Mouse (Mus musculus): Measurements from ENCODE around the gene Ckap4.
A peak's percentile ranks its signal among the peaks of the same experiment; 100 is the strongest.
"Not testable (repeated sequence)": the region's sequence is repeated elsewhere in the genome, so short reads cannot be mapped to it uniquely, and the experiment has no call there.

Gene Ckap4

DNA sequence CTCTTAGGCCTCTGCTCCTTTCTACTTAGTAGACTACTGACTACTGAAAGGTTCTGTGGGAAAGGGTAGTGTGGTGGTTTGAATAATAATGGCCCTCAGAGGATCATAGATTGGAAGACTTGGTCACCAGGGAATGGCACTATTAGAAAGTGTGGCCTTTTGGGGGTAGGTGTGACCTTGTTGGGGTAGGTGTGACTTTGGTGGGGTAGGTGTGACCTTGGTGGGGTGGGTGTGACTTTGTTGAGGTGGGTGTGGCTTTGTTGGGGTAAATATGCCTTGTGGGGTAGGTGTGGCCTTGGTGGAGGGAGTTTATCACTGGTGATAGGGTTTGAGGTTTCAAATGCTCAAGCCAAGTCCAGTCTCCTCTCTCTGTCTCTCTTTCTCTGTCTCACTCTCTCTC lies 21.1 kb downstream of the Ckap4 start:
- no peak for DNase-seq (ENCODE audit: extremely low read depth, insufficient read length, low spot score)

GRCm38 (mm10) chr10:84508603-84509002 lies 25.3 kb downstream of the Ckap4 start:
- no peak for DNase-seq (ENCODE audit: extremely low read depth, insufficient read length, low spot score)

DNA sequence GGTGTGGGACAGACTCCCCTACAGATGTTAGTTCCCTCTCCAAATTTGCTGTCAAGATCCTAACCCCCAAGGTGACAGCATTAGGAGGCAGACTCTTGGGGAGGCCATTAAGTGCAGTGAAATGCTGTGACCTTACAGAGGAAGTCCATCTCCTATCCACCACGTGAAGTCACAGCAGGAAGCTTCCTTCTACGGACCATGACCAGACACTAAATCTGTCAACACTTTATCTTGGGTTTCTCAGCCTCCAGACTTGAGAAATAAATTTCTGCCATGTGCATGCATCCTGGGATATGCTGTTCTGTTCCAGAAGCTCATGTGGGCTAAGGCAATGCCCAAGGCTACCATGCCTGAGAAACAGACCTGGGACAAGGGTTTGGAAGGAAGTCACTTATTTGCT lies 35.0 kb downstream of the Ckap4 start:
- no peak for DNase-seq (ENCODE audit: extremely low read depth, insufficient read length, low spot score)

GRCm38 (mm10) chr10:84496805-84497204 lies 37.1 kb downstream of the Ckap4 start:
- no peak for DNase-seq (ENCODE audit: extremely low read depth, insufficient read length, low spot score)

DNA sequence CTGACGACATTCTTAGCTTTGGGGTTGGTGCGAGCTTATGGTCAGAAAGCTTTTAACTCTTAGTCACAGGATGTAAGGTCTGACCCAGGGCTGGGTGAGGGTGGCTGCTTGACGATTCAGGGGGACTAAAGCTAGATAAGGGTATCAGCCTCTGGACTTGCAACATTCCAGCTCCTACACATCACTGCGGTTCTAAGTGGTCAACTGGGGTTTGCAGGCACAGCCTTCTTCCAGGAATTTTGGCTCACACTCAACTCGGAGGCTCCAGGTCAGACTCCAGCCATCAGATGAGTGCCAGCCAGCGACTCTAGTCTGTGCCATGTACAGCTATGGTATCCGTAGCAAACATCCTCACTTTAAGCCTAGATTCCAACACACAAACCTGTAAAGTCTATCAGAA lies 39.4 kb downstream of the Ckap4 start:
- no peak for DNase-seq (ENCODE audit: extremely low read depth, insufficient read length, low spot score)

- no peak for DNase-seq (ENCODE audit: extremely low read depth, insufficient read length, low spot score)
Measured at GRCm38 (mm10) chr10:84490115-84490514, 43.7 kb downstream of the Ckap4 start.

DNA sequence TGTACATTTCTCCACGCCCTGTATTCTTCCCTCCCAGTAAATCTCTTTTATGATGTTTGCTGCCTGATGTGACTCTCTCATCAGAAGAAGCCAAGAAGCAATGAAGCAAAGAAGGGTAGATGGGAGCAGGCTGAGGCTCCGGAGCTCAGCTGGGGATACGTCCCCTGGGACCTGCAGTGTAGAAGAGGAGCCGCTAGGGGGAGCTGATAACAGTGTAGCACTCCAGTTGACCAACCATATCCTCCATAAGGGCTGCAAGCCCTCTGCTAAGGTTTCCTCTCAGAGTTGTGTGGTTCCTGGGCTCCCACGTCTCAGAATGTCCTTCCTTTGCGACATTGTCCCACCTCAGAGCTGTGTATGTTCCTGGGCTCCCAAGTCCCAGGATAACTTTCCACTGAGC lies 45.5 kb downstream of the Ckap4 start:
- DNase-seq (ENCODE audit: extremely low read depth, insufficient read length, low spot score) = no peak

DNA sequence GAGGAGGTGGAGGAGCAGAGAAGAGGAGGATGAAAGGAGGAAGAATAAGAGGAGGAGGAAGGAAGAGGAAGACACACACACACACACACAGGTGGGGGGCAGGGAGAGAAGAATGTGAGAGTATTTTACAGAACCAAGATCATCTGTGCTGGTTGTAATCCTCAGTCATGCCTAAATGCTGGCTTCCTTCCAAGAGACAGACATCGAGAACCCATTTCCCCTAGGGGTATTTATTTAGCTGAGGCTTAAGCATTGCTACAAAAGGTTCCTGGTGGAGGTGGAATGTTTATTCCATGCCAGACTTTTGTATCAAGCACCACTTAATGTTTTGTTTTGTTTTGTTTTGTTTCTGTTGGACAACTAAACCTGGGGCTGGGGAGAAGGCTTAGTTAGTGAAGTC lies 49.2 kb downstream of the Ckap4 start:
- no peak for DNase-seq (ENCODE audit: extremely low read depth, insufficient read length, low spot score)

DNA sequence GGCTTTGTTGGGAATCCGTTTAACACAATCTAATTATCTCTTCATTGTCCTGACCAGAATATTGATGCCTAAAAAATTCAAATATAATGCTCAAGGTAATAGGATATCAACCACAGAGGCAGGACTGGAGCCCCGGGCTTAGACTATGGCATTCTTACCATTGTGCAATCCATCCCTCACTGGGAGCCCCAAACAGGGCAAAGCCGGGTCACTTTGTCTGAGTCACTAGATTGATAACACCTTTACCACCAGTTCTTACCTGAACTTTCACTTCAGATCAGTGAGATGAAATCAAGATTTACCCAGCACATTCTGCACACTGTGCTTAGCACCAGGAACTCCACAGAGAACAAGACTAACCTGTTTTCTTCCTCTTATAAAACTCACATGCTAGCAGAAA lies 50.3 kb downstream of the Ckap4 start:
- no peak for DNase-seq (ENCODE audit: extremely low read depth, insufficient read length, low spot score)

- no peak for DNase-seq (ENCODE audit: extremely low read depth, insufficient read length, low spot score)
Measured at GRCm38 (mm10) chr10:84483069-84483468, 50.8 kb downstream of the Ckap4 start.

DNA sequence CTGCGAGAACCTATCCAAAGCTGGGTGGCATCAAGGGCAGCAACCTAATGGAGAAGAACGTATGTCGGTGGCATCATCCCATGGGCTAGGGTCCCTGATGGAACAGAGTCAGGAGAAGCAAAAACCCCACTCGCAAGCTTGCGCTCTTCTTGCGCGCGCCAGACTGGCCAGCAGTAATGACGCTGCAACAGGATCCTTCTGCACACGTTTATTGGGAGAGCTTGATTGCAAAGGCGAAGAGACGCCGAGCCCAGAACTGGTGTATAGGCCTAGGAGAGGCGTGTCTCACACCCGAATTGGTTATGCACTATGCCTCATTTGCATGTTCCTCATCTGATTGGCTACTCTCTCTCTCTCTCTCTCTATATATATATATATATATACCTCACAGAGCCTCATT lies 51.4 kb downstream of the Ckap4 start:
- not testable (repeated sequence) for DNase-seq (ENCODE audit: extremely low read depth, insufficient read length, low spot score)

GRCm38 (mm10) chr10:84481327-84481671 lies 52.6 kb downstream of the Ckap4 start:
- DNase-seq (ENCODE audit: extremely low read depth, insufficient read length, low spot score) = no peak

GRCm38 (mm10) chr10:84480667-84481326 lies 53.1 kb downstream of the Ckap4 start:
- DNase-seq (ENCODE audit: extremely low read depth, insufficient read length, low spot score) = peak; percentile 34

GRCm38 (mm10) chr10:84480146-84480545 lies 53.7 kb downstream of the Ckap4 start:
- no peak for DNase-seq (ENCODE audit: extremely low read depth, insufficient read length, low spot score)

GRCm38 (mm10) chr10:84477613-84478076 lies 56.2 kb downstream of the Ckap4 start:
- DNase-seq (ENCODE audit: extremely low read depth, insufficient read length, low spot score) = no peak

GRCm38 (mm10) chr10:84477045-84477612 lies 56.7 kb downstream of the Ckap4 start:
- DNase-seq (ENCODE audit: extremely low read depth, insufficient read length, low spot score) = no peak

Measured in 3134 (cell line).